9 mouse cellular contexts compared by ENCODE assay signal in genomic region chr1:153309310-153309709, GRCm38 (mm10). TPM values are rescaled to one million over a fixed set of nuclear protein-coding genes. Genes with fewer than 3 reads are reported as not detected.
DNase-seq lines count a peak whose midpoint lies in the region; ATAC-seq and TF ChIP-seq lines count a peak whose summit lies in the region.
"Had no signal": no experiment of that assay in that cellular context is flagged by ENCODE, and none has a peak within 500 bp of the region (broad histone marks: within the 10 kb centered on the region; RNA-seq: fewer than 3 reads in every experiment).

No protein-coding gene starts in this region.

- H3K4me3 ChIP-seq in heart, embryonic 12.5 days = no peak overlapping the region
- H3K4me3 ChIP-seq in left cerebral cortex, adult 2 months = no peak overlapping the region
- H3K4me3 ChIP-seq in G1E (ENCODE audit: low read depth, low read length) = no peak overlapping the region; the same call in 1 of the 2 replicates

- H3K4me2 ChIP-seq in heart, embryonic 12.5 days = no peak overlapping the region

- peak overlapping the region; percentile 47; the same call in 1 of the 2 replicates for H3K27ac ChIP-seq in heart, embryonic 12.5 days (ENCODE audit: poor library complexity, severe bottlenecking)
- H3K27ac ChIP-seq in left cerebral cortex, adult 2 months = peak overlapping the region; percentile 61
- H3K27ac ChIP-seq: macrophage had no signal

- H3K9me3 ChIP-seq in heart, embryonic 12.5 days (replicated peaks) = no peaks in the 10 kb centered on the region; the same call in 1 of the 2 replicates
- H3K9me3 ChIP-seq in G1E (replicated peaks) = no peaks in the 10 kb centered on the region

- no peak overlapping the region for H3K9ac ChIP-seq in heart, embryonic 12.5 days

- intact Hi-C loops in heart, postnatal 10 days (cut with DNase I) = no loop called here
- intact Hi-C loops in left cerebral cortex, adult 2 months (cut with DNase I) = loop anchor here (2.0 kb wide), 1 partner anchor 23 kb away; the partner anchor contains the start of gene Lamc1

- peaks cover 55% of the 10 kb centered on the region for H3K4me1 ChIP-seq in heart, embryonic 12.5 days (replicated peaks)
- H3K4me1 ChIP-seq in G1E (ENCODE audit: insufficient read depth, low read depth, low read length) = peaks cover 85% of the 10 kb centered on the region

- no peak for DNase-seq in heart, postnatal 10 days
- DNase-seq in left cerebral cortex, adult 2 months (ENCODE audit: extremely low spot score in 1 of 2, low spot score in 2 of 2) = no peak
- DNase-seq in left cerebral cortex, adult 11 months (ENCODE audit: low spot score) = no peak
- no peak for DNase-seq in G1E (ENCODE audit: low spot score)
- peak; percentile 5 for DNase-seq in heart, postnatal 4 days
- no peak for DNase-seq in kidney, adult 9 months
- DNase-seq: cerebellum, adult 18-20 months had no signal

- no peaks in the 10 kb centered on the region for H3K27me3 ChIP-seq in heart, embryonic 12.5 days (replicated peaks)
- no peaks in the 10 kb centered on the region for H3K27me3 ChIP-seq in G1E (ENCODE audit: insufficient read depth, low read length)

- WGBS in heart, embryonic 12.5 days = 59% methylated on average over 4 of the region's 4 CpGs

- TF ChIP-seq CTCF in left cerebral cortex, adult 2 months (IDR thresholded peaks at IDR 0.05) = no peak
- no peak for TF ChIP-seq CTCF in G1E (IDR thresholded peaks at IDR 0.05; ENCODE audit: low read depth, low read length)

- ATAC-seq in heart, embryonic 12.5 days (ENCODE audit: insufficient number of reproducible peaks, low FRiP score) = no peak
- ATAC-seq in G1E (ENCODE audit: extremely low read depth, insufficient number of reproducible peaks, low FRiP score, poor library complexity, severe bottlenecking) = 0 out of 2 replicates have a peak, but pooled peaks have one; percentile 6

- peaks cover 7% of the 10 kb centered on the region for H3K36me3 ChIP-seq in heart, embryonic 12.5 days
- peaks cover 9% of the 10 kb centered on the region for H3K36me3 ChIP-seq in G1E (replicated peaks)

RNA-seq across cellular contexts. Expression of gene Lamc1, which starts 23.3 kb away (rescaled TPM):
- 134 and 146 TPM in 2 replicates for polyA plus RNA-seq in heart, embryonic 12.5 days (2016; fragmentation: Nextera tagmentation; extraction: Ambion mirVana)
- 100 to 1,000 TPM; 415 to 420 TPM for total RNA-seq in heart, postnatal 10 days (2021)
- total RNA-seq in left cerebral cortex, adult 2 months (2021) = 10 to 100 TPM; 22.0 to 26.4 TPM
- total RNA-seq in G1E (2014; fragmentation: Nextera tagmentation) = 81.0 and 90.6 TPM in 2 replicates
- total RNA-seq in G1E (2017) = 20.1 and 26.1 TPM in 2 replicates
- 14.0 and 19.0 TPM in 2 replicates for polyA plus RNA-seq in G1E (2012)
- total RNA-seq in heart, postnatal 4 days (2021) = 100 to 1,000 TPM; 351 to 364 TPM
